Mouse (Mus musculus) kidney, embryonic 14.5 days (tissue): ENCODE measurements around the gene BC049715. TPM values are rescaled to one million over a fixed set of nuclear protein-coding genes. Genes with fewer than 3 reads are reported as not detected.

ENCODE experiments used
- ATAC-seq: fragments of 200-750 bp; cut with Nextera tagmentation; 2 replicates; pipeline ENCODE4 v1.8.0; 2017; ENCODE audit warnings: moderate number of reproducible peaks, mild to moderate bottlenecking, moderate TSS enrichment, moderate library complexity; ENCODE audit not compliant: low FRiP score, low TSS enrichment
- H3K27ac ChIP-seq: fragments of 300-500 bp; sonication (generic); 2 replicates; pipeline ENCODE4 v1.5.1; 2014; ENCODE audit warnings: low read depth, mild to moderate bottlenecking, low read length, moderate library complexity, mixed read lengths
- H3K27me3 ChIP-seq: fragments of 300-500 bp; sonication (generic); 2 replicates; pipeline ENCODE4 v1.6.1; 2014; ENCODE audit warnings: mild to moderate bottlenecking, low read length; ENCODE audit not compliant: control insufficient read depth, insufficient read depth
- H3K36me3 ChIP-seq: fragments of 300-500 bp; sonication (generic); 2 replicates; pipeline ENCODE4 v1.6.1; 2014; ENCODE audit warnings: low read length, mixed read lengths; ENCODE audit not compliant: control insufficient read depth, insufficient read depth
- H3K4me1 ChIP-seq: fragments of 300-500 bp; sonication (generic); 2 replicates; pipeline ENCODE4 v1.6.1; 2014; ENCODE audit warnings: low read length, mixed read lengths; ENCODE audit not compliant: control insufficient read depth, insufficient read depth
- H3K4me2 ChIP-seq: fragments of 300-500 bp; sonication (generic); replicated peaks from 2 replicates; pipeline ENCODE4 v1.6.1; 2014; ENCODE audit warnings: low read depth, mild to moderate bottlenecking, low read length
- H3K4me3 ChIP-seq: fragments of 300-500 bp; sonication (generic); 2 replicates; pipeline ENCODE4 v1.5.1; 2014; ENCODE audit warnings: mild to moderate bottlenecking, low read length
- H3K9ac ChIP-seq: fragments of 300-500 bp; sonication (generic); 2 replicates; pipeline ENCODE4 v1.6.1; 2014; ENCODE audit warnings: low read depth, mild to moderate bottlenecking, low read length, moderate library complexity
- H3K9me3 ChIP-seq: fragments of 300-500 bp; sonication (generic); 2 replicates; pipeline ENCODE4 v1.6.1; 2016; ENCODE audit warnings: low read length; ENCODE audit not compliant: control insufficient read depth
- WGBS: fragments of 180-500 bp; shearing (Covaris S2); extraction: QIAGEN DNeasy Blood & Tissue Kit; methylation state at CpG from one replicate; pipeline ENCODE4 v1.1.7; 2014; 5-methylcytosine and 5-hydroxymethylcytosine counted together
- polyA plus RNA-seq: library from polyadenylated mRNA; unstranded; fragments of >200 nt; fragmentation: Nextera tagmentation; extraction: Ambion mirVana; gene quantifications from 2 replicates; pipeline ENCODE4 v1.2.1, GENCODE M21; 2014

The BC049715 gene
- polyA plus RNA-seq, 1 experiment from 2014 or later = 1.9 TPM

- H3K4me2 ChIP-seq = no peak overlapping the region
- 75% methylated on average over 4 of the region's 4 CpGs for WGBS
- no peaks in the 10 kb centered on the region for H3K27me3 ChIP-seq
- no peak overlapping the region for H3K9ac ChIP-seq
- H3K4me3 ChIP-seq = no peak overlapping the region
- peak overlapping the region; percentile 55; the same call in 1 of the 2 replicates for H3K27ac ChIP-seq
- no peaks in the 10 kb centered on the region for H3K9me3 ChIP-seq
- no peaks in the 10 kb centered on the region for H3K36me3 ChIP-seq
- peak; percentile 28; the same call in 1 of the 2 replicates for ATAC-seq
- H3K4me1 ChIP-seq = peaks cover 4% of the 10 kb centered on the region; the same call in 1 of the 2 replicates
Measured at GRCm38 (mm10) chr6:136852348-136852747, 24.9 kb downstream of the BC049715 start.

DNA sequence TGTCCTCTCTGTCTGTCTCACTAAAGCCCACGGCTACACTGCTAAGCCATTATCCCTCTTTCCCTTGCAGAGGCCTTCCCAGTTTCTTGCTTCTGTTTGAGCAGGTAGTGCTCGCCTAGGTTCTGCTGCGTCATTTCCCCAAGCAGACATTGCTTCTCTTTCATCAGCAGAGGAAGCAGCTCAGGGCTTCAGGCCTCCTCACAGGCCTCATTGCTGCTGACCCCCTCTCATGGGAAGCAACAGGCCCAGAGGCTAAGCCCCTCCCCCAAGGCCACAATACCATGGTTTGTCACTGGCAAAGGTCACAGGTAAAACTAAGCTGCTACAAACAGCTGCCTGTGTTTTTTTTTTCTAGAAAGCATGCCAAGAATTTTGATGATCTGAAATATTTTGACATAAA, 25.3 kb downstream of the BC049715 start:
- Histone ChIP-seq H3K36me3 (no peaks in the 10 kb centered on the region), H3K9ac (no peak overlapping the region), H3K27me3 (no peaks in the 10 kb centered on the region), H3K4me2 (no peak overlapping the region), H3K4me1 (peaks cover 4% of the 10 kb centered on the region; the same call in 1 of the 2 replicates), H3K27ac (peak overlapping the region; percentile 55; the same call in 1 of the 2 replicates), H3K9me3 (no peaks in the 10 kb centered on the region), H3K4me3 (no peak overlapping the region)
- 49% methylated on average over 3 of the region's 3 CpGs for WGBS
- no peak; the same call in 1 of the 2 replicates for ATAC-seq

DNA sequence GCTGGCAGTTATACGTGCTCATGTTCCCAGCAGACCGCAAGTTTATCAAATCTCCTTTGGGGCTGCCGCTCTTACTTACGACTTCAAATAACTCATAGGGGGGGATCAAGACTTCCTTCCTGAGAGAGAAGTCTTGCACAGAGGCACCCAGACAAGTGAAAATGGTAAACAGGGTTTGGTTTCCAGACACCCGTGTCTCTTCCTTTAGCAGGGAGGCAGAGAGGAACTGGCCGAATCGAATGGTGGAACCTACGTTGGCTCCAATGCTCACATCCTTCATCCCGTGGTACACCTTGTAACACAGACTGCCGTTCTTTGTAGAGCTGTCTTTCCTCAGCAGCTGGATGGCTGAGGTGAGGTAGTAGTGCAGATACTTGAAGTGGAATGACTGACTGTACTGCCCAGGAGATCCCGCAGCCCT, 26.9 kb downstream of the BC049715 start:
- 76% methylated on average over 11 of the region's 11 CpGs for WGBS
- H3K4me3 ChIP-seq = no peak overlapping the region
- peaks cover 4% of the 10 kb centered on the region for H3K4me1 ChIP-seq
- ATAC-seq = no peak
- no peaks in the 10 kb centered on the region for H3K27me3 ChIP-seq
- no peak overlapping the region for H3K27ac ChIP-seq
- H3K9me3 ChIP-seq = no peaks in the 10 kb centered on the region
- no peak overlapping the region for H3K4me2 ChIP-seq
- no peaks in the 10 kb centered on the region for H3K36me3 ChIP-seq
- H3K9ac ChIP-seq = no peak overlapping the region

- Histone ChIP-seq H3K9ac (no peak overlapping the region), H3K36me3 (no peaks in the 10 kb centered on the region), H3K9me3 (no peaks in the 10 kb centered on the region), H3K4me2 (no peak overlapping the region), H3K4me3 (no peak overlapping the region), H3K27ac (no peak overlapping the region), H3K27me3 (no peaks in the 10 kb centered on the region), H3K4me1 (peaks cover 6% of the 10 kb centered on the region)
- ATAC-seq = no peak
- 76% methylated on average over 2 of the region's 2 CpGs for WGBS
Measured at GRCm38 (mm10) chr6:136855183-136855582, 27.8 kb downstream of the BC049715 start.

GRCm38 (mm10) chr6:136856071-136856636, 28.7 kb downstream of the BC049715 start:
- no peaks in the 10 kb centered on the region for H3K9me3 ChIP-seq
- H3K9ac ChIP-seq = no peak overlapping the region
- no peaks in the 10 kb centered on the region for H3K36me3 ChIP-seq
- ATAC-seq = no peak
- no peaks in the 10 kb centered on the region for H3K27me3 ChIP-seq
- no peak overlapping the region for H3K4me3 ChIP-seq
- H3K27ac ChIP-seq = no peak overlapping the region
- 0 out of 2 replicates have a peak overlapping the region, but pooled peaks have one; percentile 13 for H3K4me2 ChIP-seq
- peaks cover 6% of the 10 kb centered on the region for H3K4me1 ChIP-seq
- WGBS = 48% methylated on average over 14 of the region's 14 CpGs

DNA sequence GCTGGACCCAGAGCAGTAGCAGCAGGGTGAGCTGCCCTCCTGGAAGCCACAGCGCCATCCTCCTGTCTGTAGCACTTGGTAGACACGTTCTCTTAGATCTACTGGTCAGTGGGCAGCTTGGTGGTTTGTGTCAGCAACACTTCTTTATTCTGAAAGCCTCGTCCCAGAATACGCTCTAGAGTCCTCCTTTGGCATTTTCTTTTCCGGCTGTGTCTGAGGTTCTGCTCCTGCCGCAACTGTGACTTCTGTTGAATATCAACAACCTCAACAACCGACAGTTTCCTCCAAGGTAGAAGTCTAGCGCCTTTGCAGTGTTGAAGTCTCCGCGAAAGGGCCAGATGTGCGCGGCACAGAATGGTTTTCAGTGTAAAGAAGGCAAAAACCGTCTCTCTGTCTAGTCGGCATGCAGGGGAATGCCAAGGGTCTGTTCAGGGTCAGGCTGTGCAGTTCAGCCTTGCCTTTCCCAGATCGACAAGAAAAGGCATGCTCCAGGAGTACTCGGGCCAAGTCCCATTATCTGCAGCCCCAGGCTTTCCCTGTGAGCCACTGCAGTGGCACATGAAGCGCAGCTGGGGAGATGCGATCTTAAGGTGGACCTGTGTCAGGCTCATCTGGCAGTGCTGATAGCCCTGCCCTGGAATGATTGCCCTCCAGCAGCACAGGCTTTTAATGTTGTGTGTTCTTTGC, 29.9 kb downstream of the BC049715 start, which contains the start of gene Art4:
Art4 (minus strand) TSS at position 548 of the 687 bp plus-strand sequence.
- Histone ChIP-seq H3K36me3 (no peaks in the 10 kb centered on the region), H3K4me1 (peaks cover 6% of the 10 kb centered on the region), H3K27me3 (no peaks in the 10 kb centered on the region), H3K9me3 (no peaks in the 10 kb centered on the region), H3K27ac (peak within 1 kb of the TSS; percentile 67), H3K9ac (no peak within 1 kb of the TSS), H3K4me3 (no peak within 1 kb of the TSS; the same call in 1 of the 2 replicates), H3K4me2 (no peak within 1 kb of the TSS; the same call in 1 of the 2 replicates)
- no peak for ATAC-seq
- 64% methylated on average over 18 of the region's 18 CpGs for WGBS

- Histone ChIP-seq H3K4me1 (peaks cover 3% of the 10 kb centered on the region), H3K27ac (peak overlapping the region; percentile 67), H3K36me3 (no peaks in the 10 kb centered on the region), H3K4me2 (no peak overlapping the region; the same call in 1 of the 2 replicates), H3K9me3 (no peaks in the 10 kb centered on the region), H3K4me3 (no peak overlapping the region), H3K27me3 (no peaks in the 10 kb centered on the region), H3K9ac (no peak overlapping the region)
- no peak; the same call in 1 of the 2 replicates for ATAC-seq
- 29% methylated on average over 11 of the region's 11 CpGs for WGBS
Measured at GRCm38 (mm10) chr6:136857873-136858260, 30.4 kb downstream of the BC049715 start.

- ATAC-seq = no peak
- Histone ChIP-seq H3K9ac (no peak overlapping the region), H3K27me3 (no peaks in the 10 kb centered on the region), H3K27ac (peak overlapping the region; percentile 67; the same call in 1 of the 2 replicates), H3K4me3 (no peak overlapping the region), H3K9me3 (no peaks in the 10 kb centered on the region), H3K36me3 (no peaks in the 10 kb centered on the region), H3K4me1 (peaks cover 3% of the 10 kb centered on the region), H3K4me2 (no peak overlapping the region)
- WGBS = 59% methylated on average over 8 of the region's 8 CpGs
Measured at GRCm38 (mm10) chr6:136858420-136858819, 31.0 kb downstream of the BC049715 start.

DNA sequence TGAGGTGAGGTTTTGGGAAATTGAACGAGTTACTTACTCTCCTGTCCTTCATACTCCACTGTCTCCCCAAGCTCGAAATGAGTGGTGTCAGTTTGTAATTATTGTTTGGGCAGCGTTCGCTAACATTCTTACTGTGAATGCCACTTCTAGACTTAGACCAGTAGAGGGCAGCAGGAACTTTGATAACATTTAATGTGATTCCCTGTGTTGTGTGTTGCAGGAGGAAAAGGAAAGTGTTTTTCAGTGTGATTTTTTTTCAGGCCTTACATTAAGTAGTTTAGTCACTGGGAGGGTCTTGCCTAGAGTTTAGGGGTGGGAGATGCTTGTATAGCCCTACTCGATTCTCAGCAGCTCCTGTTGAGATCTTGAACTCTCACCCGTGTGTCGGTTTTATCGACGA, 33.6 kb downstream of the BC049715 start:
- no peak overlapping the region for H3K4me3 ChIP-seq
- ATAC-seq = peak; percentile 22; the same call in 1 of the 2 replicates
- no peak overlapping the region for H3K4me2 ChIP-seq
- WGBS = 43% methylated on average over 9 of the region's 9 CpGs
- H3K9ac ChIP-seq = no peak overlapping the region
- no peaks in the 10 kb centered on the region for H3K9me3 ChIP-seq
- H3K27ac ChIP-seq = no peak overlapping the region
- H3K27me3 ChIP-seq = no peaks in the 10 kb centered on the region
- no peaks in the 10 kb centered on the region for H3K36me3 ChIP-seq
- peaks cover 3% of the 10 kb centered on the region for H3K4me1 ChIP-seq
